Mouse (Mus musculus): Measurements from ENCODE around the gene Sec22b. TPM values are rescaled to one million over a fixed set of nuclear protein-coding genes. Genes with fewer than 3 reads are reported as not detected.

Sec22b gene
- total RNA-seq (2021) = 10 to 100 TPM; 80.0 to 82.9 TPM
- long read RNA-seq, experiment 1, transcript Sec22b-201 (5 exons, 2,810 nt) = major isoform, 92 of 102 reads
- long read RNA-seq, experiment 1, partial matches to known transcripts = 5 of 102 reads
- long read RNA-seq, experiment 1, other reads (novel, unspliced or antisense) = 1 of 102 reads
- long read RNA-seq, experiment 2, transcript Sec22b-201 (5 exons, 2,810 nt) = major isoform, 79 of 87 reads
- long read RNA-seq, experiment 2, partial matches to known transcripts = 2 of 87 reads
- long read RNA-seq, experiment 2, other reads (novel, unspliced or antisense) = 3 of 87 reads

DNA sequence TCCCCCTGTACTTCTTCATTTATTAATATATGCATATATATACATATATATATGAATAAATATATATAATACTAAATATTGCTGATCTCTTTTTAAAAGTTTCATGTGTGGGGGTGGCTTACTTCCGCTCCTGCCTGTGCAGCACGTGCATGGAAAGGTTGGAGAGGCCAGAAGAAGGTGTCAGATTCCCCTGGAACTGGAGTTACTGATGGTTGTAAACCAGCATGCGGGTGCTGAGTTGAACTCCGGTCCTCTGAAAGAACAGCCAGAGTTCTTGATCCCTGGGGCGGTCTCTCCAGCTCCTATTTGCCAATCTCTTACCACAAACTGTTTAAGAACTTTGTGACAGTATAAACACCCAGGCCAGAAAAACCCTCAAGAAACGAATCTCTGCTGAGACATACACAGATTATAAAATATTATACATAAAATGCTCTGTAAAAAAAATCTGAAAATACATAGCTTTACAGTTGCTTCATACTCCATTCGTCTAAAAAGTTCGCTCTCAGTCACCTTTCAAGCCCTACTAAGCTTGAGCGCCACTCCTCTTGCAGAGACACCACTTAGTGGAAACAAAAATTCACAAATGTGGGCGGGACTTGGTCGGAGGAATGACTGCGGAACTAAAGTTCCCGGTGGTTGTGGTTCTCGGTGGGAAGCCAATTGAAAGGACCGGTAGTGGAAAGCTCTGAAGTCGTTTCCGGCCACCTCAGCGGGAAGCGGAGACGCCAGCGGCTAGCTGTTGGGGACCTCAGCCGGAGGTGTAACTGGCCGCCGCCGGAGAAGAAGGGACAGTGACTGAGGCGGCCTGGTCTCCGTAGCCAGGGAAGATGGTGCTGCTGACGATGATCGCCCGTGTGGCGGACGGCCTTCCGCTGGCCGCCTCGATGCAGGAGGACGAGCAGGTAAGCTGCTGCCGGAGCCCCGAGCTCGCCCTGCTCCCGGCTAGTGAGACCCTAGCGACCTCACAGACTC is at the start of gene Sec22b:
Gene Sec22b, plus strand, starts transcription at position 675 of the 975 bp plus-strand sequence.
- peak; percentile 91 for DNase-seq (ENCODE audit: low spot score in 2 of 2)

DNA sequence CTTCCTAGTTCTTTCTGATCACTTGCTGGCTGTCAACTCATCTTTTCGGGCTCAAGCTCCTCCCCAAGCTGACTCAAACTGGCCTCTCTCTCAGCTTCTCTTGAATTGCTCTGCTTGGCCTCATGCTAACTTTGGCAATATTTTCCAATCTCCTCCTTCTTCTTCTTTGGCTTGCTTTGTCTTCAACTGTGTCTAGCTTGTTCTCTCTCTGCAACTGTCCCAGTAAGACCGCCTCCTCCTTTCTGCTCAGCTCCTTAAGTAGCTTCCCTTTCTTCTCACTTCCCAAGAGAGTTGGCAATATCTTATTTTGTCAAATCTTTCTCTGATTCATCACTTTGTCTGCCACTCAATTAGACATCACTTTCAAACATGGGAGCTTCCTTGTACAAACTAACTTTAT is 49.2 kb upstream of the Sec22b start:
- DNase-seq (ENCODE audit: low spot score in 2 of 2) = no peak

DNA sequence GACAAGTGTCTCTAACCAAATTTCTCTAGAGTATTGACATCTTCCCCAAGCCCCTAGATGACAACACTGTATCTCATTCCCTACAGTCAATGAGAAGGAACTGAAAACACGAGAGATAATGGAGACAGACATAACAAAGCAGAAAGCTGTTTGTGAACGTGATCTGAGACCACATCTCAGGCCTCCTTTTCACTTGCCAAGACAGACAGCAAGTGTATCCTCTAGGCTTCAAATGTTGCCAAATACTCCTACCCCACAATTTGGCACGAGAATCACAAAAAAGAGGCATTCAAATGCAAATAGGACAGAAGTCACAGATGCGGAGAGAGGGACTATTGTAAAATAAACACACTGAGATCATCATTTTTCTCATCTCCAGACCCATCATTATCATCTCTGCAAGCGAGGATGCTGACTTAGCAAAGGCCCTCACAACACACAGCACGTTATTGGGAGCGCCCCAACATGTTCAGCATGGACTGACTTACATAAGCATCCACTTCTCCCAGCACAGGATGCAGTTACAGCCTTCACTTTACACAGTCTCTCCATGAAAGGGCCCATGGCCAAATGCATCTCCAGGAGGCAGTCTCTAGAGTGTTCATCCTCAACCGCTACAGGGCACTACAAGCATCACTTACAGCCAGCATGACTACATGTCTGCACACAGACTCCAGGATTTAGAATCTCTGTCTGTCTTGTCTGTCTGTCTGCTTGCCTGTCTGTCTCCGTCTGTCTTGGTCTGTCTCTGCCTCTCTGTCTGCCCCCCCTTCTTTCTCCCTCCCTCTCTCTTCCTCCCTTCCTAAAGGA is 46.2 kb upstream of the Sec22b start:
- peak; percentile 51 to 53 for DNase-seq (ENCODE audit: low spot score in 2 of 2)

DNA sequence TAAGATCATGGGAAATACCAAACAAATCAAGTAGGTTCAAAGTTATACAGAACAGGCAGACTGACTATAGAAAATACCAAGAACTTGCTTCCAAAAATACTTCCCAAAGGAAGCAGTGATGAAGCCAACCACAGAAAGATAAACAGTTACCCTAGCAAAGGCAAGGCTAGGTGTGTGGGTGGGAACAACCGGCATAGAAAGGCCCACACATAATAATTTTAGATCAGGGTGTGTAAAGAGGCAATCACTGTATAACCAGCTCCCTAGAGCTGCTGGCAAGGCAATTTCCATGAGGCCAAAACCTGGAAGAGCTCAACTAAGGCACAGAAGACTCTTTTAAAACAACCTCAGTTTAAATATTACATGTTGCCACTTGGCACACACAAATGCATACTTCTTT is 41.6 kb upstream of the Sec22b start:
- peak; percentile 39 to 63 for DNase-seq (ENCODE audit: low spot score in 2 of 2)

DNA sequence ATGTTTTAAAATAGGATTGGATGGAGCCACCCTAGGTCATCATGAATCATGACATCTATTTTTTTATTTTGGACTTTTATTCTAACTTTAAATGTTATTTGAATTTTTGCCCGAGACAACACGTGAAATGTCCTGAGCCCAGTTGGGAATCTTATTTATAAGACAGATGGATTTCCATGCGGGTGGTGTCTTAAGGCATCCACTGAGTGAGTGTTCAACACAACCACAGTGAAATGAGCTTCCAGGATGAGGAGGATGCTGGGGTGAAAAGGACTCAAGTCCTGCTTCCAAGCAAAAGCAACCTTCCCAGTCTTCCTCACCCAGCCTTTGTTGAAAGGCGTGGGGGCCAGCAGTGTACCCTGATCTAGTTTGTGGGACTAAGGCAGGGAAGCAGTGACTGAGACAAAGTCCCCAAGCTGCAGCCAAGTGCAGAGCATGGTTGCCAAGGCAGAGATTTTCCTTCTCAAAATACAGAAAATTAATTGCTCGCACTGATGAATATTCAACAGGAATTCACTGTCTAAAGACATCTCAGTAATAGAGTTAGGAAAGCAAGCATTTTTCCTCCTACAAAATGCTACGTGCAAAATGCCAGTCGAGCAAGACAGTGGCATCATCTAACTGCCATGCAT is 40.1 kb upstream of the Sec22b start:
- no peak for DNase-seq (ENCODE audit: low spot score in 2 of 2)

DNA sequence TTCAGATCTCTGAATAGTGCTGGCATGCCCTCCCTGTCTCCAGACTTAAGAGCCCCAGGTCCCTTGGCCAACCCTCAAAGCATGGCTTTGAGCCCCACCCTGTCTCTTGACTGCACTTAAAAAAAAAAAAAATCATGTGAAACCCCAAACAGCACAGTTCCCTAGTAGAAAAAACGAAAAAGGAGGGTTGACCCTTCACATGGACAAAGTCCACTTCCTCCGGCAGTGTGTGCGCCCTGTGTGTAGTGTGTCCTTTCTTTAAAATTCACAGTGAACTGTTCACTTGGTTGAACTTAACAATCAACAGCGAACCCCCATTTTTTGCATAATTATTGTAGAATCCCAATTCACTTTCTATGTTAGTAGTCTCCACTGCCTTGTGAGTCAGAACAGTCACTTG is 34.3 kb upstream of the Sec22b start:
- no peak for DNase-seq (ENCODE audit: low spot score in 2 of 2)

DNA sequence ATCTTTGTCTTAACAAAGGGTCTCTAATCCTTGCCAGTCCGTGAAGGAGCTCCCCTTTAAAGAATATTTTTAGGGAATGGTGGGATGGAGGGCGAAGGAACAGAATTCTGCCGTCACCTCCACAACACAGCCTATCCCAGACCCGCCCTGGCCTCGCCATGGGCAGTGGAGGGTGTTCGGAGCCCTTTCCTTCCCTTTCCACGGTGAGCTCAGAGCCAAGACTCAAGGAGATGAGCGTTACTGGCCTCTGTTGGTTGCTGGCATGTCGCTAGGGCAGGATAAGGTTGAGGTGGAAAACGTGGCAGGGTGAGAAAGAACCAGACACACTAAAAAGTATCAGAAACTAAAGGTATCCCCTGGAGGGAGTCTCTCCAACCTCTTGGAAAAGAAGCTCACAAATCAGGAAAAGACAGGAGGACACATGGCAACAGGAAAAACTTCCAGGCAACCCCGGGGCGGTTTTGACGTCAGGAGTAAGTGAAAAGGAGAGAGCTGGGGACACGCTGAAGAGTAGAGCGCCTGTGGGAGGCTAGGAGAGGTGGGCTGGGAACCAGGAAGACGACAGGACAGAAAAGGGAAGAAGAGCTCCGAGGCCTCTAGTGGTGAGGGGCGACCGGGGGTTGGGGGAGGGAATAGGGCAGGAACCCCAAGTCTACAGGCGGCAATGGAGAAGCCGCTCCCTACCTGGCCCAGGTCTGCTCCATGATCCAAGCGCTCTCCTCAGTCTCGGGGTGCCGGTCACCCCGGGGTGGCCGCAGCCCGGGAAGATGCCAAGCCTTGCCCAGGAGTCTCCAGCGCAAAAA is 33.6 kb upstream of the Sec22b start:
- DNase-seq (ENCODE audit: low spot score in 2 of 2) = peak; percentile 51 to 69

DNA sequence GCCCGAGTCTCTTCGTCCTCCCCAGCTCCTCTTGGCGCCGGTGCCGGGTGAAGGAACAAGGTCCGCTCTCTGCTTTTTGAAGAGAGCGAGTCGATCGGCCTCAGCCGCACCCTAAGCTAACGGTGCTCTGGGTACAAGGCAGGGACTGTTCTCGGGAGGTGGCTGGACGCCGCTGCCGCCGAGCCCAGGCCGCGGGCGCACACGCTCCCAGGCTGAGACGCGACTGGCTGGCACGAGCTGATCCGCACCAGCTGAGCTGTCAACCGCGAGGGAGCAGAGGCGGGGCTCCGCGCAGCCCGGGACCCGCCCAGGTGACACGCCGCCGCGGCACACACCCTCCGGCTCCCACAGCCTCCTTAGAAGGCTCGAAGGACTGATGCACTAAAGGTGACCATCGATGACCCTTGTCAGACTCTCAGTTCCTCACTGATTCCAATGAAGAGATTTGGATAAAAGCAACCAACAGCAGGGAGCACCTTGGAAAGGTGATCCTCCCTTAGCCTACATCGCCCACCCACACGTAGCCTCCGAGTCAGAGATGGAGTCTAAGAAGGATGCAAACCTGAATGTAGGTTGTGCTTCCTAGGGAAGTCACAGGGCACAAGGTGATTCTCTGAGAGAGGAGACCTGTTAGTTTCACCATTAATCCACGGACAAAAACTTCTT is 32.8 kb upstream of the Sec22b start:
- peak; percentile 75 to 83 for DNase-seq (ENCODE audit: low spot score in 2 of 2)

DNA sequence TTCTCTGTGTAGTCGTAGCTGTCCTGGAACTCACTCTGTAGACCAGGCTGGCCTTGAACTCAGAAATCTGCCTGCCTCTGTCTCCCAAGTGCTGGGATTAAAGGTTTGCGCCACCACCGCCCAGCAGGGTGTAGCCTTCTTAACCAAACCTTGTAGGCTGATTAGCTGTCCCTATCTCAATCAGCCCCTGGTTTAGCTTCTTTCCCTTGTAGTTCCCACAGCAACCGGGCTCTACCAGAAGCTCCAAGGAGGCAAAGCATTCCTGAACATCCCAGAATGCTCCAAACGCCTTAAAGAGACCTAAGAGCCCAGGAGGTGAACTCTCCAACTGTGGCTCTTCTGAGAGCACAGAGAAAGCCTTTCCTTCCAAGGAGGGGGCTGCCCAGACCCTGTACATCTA is 32.3 kb upstream of the Sec22b start:
- DNase-seq (ENCODE audit: low spot score in 2 of 2) = no peak

DNA sequence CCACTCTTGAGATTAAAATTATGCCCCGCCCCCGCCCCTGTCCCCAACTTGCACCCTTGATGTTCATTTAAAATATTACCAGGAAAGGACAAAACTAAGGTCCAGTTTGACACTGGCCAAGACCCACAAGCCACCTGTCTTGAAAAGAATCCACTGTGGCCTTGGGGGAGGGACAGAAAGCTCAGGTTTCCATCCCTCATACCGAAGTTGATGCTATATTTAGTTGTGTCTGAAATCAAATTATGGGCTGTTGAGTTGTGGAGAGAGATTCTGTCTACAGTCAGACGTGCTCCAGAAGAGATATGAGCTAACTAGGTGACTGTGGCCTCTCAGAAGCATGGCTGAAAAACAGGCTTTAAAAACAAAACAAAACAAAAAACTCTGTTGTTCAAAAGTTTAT is 31.3 kb upstream of the Sec22b start:
- no peak for DNase-seq (ENCODE audit: low spot score in 2 of 2)

DNA sequence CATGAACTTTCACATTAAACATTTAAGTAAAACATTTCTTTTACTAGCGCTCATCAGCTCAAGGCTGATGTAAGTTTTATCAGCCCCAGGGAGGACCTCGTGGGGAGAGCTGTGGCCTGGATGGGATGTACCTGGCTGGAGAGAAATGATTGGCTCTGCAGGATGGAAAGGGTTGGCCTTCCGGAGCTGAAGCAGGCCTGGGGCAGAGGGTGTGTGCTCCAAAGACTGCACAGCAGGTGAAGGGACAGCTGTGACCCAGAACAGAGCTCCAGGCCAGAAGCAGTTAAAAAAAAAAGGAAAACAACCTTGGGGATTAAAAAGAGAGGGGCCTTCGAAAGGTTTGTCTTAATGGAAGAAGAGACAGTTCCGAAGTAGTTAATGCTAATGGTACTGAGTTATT is 26.2 kb upstream of the Sec22b start:
- DNase-seq (ENCODE audit: low spot score in 2 of 2) = no peak

DNA sequence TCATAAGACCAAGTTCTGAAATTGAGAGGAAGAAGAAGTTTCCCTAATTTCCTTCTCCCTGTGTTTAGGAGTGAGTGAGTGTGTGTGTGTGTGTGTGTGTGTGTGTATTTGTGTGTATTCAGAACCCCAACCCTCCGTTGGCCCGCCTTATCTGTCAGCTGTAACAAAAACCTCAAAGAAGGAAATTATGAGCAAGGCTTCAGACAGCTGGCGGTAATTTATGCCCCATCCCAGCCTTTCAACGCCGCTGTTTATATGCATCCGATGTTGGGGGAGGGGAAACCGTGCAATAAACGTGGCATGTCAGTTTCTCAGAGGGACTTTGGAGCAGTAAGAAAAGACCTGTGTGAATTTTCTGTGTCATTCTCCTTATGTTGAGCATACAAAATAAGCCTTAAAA is 24.7 kb upstream of the Sec22b start:
- DNase-seq (ENCODE audit: low spot score in 2 of 2) = no peak

DNA sequence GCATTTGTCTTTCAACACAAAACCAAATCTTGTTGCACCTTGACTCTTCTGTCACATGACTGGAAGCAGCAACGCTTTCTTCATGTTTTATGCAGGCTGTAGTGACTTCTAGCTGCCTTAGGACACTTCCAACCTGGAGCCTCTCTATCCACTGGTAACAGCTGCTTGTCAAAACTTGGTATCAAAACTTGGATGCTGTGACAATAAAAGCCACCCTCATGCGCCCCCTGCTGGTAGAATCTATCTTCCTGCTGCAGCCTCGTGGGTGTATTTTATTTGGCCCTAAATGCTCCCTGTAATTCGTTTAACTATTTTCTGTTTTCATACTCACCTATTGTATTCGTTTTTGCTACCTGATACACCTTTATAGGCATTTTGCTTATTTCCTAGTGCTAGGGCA is 21.8 kb upstream of the Sec22b start:
- DNase-seq (ENCODE audit: low spot score in 2 of 2) = peak; percentile 69 to 84

DNA sequence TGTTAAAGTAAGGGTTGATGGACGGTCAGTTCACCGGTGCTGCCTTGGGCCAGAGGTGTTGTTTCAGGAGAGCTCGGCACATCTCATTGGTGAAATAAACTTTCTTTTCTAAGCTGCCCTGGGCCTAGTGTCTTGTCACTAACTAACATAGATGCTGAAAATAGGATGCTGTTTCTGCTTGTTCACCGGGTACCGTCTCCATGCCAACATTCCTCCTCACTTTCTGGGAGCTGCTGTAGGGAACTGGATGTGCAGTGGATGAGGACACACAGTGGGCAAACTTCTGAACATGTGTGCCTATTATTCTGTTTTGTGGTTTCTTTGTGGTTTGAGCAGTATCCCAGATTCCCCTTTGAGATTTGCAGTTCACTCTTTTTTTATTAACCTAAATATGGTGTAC is 19.4 kb upstream of the Sec22b start:
- peak; percentile 20 to 57 for DNase-seq (ENCODE audit: low spot score in 2 of 2)

DNA sequence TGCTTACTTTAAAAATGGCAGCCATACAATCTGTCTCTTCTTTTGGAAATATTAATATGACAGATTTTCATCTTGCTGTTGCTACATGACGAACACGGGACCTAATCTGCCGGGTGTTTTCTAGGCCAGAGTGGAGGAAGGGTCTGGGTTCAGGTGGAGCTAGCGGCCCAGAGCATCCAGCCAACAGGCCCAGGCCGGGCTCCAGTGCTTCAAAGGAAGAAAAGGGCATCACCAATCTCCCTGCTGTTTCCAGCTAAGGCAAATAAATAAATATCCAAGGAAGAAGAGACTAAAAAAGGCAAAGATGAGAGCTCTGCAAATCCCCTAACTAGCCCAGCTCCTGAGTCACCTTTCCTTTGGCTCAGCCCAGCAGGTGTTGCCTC is 13.2 kb upstream of the Sec22b start:
- DNase-seq (ENCODE audit: low spot score in 2 of 2) = no peak

DNA sequence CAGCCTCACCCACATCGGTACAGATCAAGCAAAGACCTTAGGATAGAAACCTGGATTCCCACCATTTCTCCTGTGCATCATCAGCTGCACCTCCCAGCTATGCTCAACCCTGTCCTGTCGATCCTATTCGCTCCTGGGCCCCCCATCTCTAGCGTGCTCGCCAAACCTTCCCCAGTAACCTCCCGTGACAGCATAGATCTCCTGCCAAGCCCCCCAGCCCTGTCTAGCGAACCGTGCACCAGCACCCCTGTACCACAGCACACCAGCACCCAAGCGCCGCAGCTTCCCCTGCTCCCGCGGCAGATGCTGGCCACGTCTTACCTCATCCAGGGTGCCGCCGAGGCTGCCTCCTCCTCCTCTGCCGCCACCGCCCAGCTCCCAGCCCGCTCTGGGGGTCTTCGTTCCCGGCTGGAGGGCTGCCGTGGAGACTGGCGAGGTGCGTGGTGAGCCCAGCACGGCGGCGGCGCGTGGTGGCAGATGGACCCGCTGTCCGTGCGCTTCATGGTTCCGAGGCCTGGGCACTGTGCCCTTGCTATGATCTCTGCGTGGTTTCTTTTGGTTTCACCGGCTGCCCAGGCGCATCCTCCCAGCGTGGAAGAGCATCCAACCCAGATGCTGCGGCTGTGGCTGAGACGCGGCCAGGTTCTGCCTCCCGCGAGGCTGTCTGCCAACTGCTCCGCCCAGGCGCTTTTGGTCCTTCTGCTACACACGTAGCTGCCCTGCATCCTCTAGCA is 12.7 kb upstream of the Sec22b start, which contains the start of gene Pde4dip:
Gene Pde4dip, minus strand, starts transcription at position 540 of the 734 bp plus-strand sequence.
- peak; percentile 75 to 86 for DNase-seq (ENCODE audit: low spot score in 2 of 2)

DNA sequence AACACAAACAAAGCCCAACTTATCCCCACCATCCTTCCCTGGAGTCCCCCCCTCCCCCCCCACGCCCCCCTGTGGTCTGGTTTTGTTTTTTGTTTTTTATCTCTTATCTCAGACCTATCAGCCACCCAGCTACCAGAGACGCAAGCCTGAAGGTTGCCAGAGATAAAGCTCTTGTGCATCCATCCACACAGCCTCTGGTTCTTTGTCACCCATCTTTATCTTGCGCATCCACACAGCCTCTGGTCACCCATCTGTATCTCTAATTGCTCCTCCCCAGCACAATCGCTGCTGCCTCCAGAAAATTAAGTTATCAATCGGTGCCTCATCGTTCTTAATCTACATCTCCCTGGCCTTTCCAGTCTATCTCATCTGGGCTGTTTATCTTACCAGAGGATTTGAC is 10.8 kb upstream of the Sec22b start:
- DNase-seq (ENCODE audit: low spot score in 2 of 2) = no peak

DNA sequence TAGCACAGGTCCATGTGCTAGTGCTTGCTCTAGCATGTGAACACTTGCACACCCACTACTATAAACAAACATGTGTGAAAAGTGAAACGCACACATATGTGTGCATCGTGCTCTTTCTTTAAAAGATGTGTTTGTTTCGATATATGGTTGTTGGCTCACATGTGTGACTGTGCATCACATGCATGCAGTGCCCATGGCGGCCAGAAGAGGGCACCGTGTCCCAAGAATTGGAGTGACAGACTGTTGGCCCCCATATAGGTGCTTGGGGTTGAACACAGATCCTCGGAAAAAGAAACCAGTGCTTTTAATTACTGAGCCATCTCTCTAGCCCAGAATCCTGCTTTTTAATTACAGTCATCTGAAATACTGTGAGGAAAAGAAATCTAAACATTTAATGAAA is 6.3 kb upstream of the Sec22b start:
- DNase-seq (ENCODE audit: low spot score in 2 of 2) = peak in 1 of 2 experiments; percentile 19

DNA sequence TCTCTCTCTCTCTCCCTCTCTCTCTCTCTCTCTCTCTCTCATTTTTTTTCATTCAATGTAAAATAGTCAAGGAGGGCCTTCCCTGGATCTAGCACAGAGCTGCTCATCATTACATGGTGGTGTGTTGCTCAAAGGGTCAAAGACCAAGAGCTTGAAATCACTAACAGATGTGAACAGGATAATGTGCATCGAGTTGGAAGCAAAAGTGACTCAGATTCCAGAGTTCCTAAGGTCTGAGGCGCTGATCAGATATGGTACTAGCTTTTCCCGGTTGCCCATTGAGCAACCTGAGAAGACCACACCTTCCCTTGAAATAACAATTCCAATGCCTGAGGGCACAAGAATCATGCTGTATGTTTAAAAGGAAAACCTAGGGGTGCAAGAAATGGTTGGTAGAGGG is 2.6 kb upstream of the Sec22b start:
- no peak for DNase-seq (ENCODE audit: low spot score in 2 of 2)
